Mouse (Mus musculus): ENCODE measurements around the gene Stx12. TPM values are rescaled to one million over a fixed set of nuclear protein-coding genes. Genes with fewer than 3 reads are reported as not detected.
"Not testable (repeated sequence)": the region's sequence is repeated elsewhere in the genome, so short reads cannot be mapped to it uniquely, and the experiment has no call there.

Stx12 gene
- polyA plus RNA-seq (2014; fragmentation: Nextera tagmentation; extraction: Ambion mirVana): 167 and 171 TPM in 2 replicates

- under 1% methylated on average over 62 of the region's 72 CpGs for WGBS
- ATAC-seq (ENCODE audit: low read depth): peak; percentile 97
- 0 out of 2 replicates have a peak, but pooled peaks cover 9% of the 10 kb centered on the region for H3K36me3 ChIP-seq (ENCODE audit: control insufficient read depth, insufficient read depth, low read length)
These were observed at the start of gene Stx12 for GRCm38 (mm10) chr4:132884064-132884843. Gene Stx12 (minus strand): TSS chr4:132884509.

GRCm38 (mm10) chr4:132932752-132933404, 48.6 kb upstream of the Stx12 start:
- 87% methylated on average over 4 of the region's 4 CpGs for WGBS
- Histone ChIP-seq H3K9ac (replicated peaks; ENCODE audit: low read depth, low read length) (no peak overlapping the region), H3K27me3 (ENCODE audit: control insufficient read depth, insufficient read depth, low read length) (no peaks in the 10 kb centered on the region), H3K9me3 (ENCODE audit: control insufficient read depth, low read length) (no peaks in the 10 kb centered on the region), H3K4me1 (ENCODE audit: control insufficient read depth, insufficient read depth, low read length) (no peaks in the 10 kb centered on the region), H3K4me3 (ENCODE audit: low read depth, low read length) (no peak overlapping the region), H3K27ac (ENCODE audit: low read depth, low read length) (no peak overlapping the region), H3K36me3 (ENCODE audit: control insufficient read depth, insufficient read depth, low read length) (no peaks in the 10 kb centered on the region), H3K4me2 (ENCODE audit: low read depth, low read length) (no peak overlapping the region)
- ATAC-seq (ENCODE audit: low read depth): no peak

More at GRCm38 (mm10) chr4:132884064-132884843, at the start of gene Stx12:
- Histone ChIP-seq H3K27ac (ENCODE audit: low read depth, low read length) (peak within 1 kb of the TSS; percentile 85), H3K4me3 (ENCODE audit: low read depth, low read length) (peak within 1 kb of the TSS; percentile 95), H3K9me3 (ENCODE audit: control insufficient read depth, low read length) (no peaks in the 10 kb centered on the region), H3K9ac (replicated peaks; ENCODE audit: low read depth, low read length) (peak within 1 kb of the TSS; percentile 85), H3K27me3 (ENCODE audit: control insufficient read depth, insufficient read depth, low read length) (no peaks in the 10 kb centered on the region), H3K4me1 (ENCODE audit: control insufficient read depth, insufficient read depth, low read length) (peaks cover 8% of the 10 kb centered on the region; the same call in 1 of the 2 replicates), H3K4me2 (ENCODE audit: low read depth, low read length) (peak within 1 kb of the TSS; percentile 93)

- WGBS: 7% methylated on average over 8 of the region's 8 CpGs
- no peaks in the 10 kb centered on the region for H3K27me3 ChIP-seq (ENCODE audit: control insufficient read depth, insufficient read depth, low read length)
- H3K9ac ChIP-seq (replicated peaks; ENCODE audit: low read depth, low read length): no peak overlapping the region
- H3K9me3 ChIP-seq (ENCODE audit: control insufficient read depth, low read length): no peaks in the 10 kb centered on the region
- no peaks in the 10 kb centered on the region for H3K4me1 ChIP-seq (ENCODE audit: control insufficient read depth, insufficient read depth, low read length)
- no peaks in the 10 kb centered on the region for H3K36me3 ChIP-seq (ENCODE audit: control insufficient read depth, insufficient read depth, low read length)
- no peak overlapping the region for H3K4me3 ChIP-seq (ENCODE audit: low read depth, low read length)
- ATAC-seq (ENCODE audit: low read depth): no peak
- no peak overlapping the region for H3K4me2 ChIP-seq (ENCODE audit: low read depth, low read length)
- H3K27ac ChIP-seq (ENCODE audit: low read depth, low read length): no peak overlapping the region
These were observed 46.5 kb upstream of the Stx12 start for GRCm38 (mm10) chr4:132930784-132931183.

DNA sequence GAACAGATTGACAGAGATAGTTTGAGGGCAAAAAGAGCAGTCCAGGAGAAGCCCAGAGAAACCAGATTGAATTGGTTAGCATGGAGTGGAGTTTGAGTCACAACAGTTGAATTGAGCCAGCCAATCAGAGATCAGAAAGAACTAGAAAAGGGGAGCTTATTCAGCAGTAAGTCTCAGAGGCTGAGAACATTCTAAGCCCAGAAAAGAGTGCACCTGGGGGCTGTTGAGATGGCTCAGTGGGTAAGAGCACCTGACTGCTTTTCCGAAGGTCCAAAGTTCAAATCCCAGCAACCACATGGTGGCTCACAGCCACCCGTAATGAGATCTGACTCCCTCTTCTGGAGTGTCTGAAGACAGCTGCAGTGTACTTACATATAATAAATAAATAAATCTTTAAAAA, 42.2 kb upstream of the Stx12 start:
- not testable (repeated sequence) for H3K36me3 ChIP-seq (ENCODE audit: control insufficient read depth, insufficient read depth, low read length); H3K27me3 ChIP-seq (ENCODE audit: control insufficient read depth, insufficient read depth, low read length); H3K27ac ChIP-seq (ENCODE audit: low read depth, low read length); H3K4me1 ChIP-seq (ENCODE audit: control insufficient read depth, insufficient read depth, low read length); H3K4me2 ChIP-seq (ENCODE audit: low read depth, low read length); ATAC-seq (ENCODE audit: low read depth); H3K9me3 ChIP-seq (ENCODE audit: control insufficient read depth, low read length); H3K4me3 ChIP-seq (ENCODE audit: low read depth, low read length); H3K9ac ChIP-seq (replicated peaks; ENCODE audit: low read depth, low read length)
- WGBS: 56% methylated on average over 2 of the region's 2 CpGs

GRCm38 (mm10) chr4:132922558-132923008, 38.3 kb upstream of the Stx12 start, which contains the start of gene Fam76a:
Gene Fam76a (minus strand): TSS chr4:132922558.
- peaks cover 2% of the 10 kb centered on the region; the same call in 1 of the 2 replicates for H3K36me3 ChIP-seq (ENCODE audit: control insufficient read depth, insufficient read depth, low read length)
- WGBS: under 1% methylated on average over 43 of the region's 53 CpGs
- peak within 1 kb of the TSS; percentile 89 for H3K27ac ChIP-seq (ENCODE audit: low read depth, low read length)

DNA sequence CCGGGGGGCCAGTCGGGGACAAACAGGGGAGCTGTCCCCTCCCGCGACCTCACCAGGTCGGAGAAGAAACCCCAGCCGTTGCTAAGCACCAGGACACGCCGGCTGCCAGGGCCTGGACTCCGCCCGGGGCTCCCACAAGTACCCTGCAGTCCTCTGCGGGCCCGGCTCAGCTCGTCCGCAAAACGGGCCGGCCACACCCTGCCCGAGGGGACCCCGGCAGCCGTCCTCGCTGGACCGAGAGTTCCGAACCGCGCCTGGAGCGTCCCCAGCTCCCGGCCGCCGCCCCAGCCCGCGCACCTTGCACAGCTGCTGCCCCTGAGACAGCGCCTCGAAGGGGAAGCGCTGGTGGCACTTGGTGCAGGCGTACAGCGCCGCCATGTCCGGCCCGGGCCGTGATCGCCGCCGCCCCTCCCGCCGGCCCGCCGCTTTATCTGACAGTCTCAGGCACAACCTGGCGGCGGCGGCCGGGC, 37.8 kb upstream of the Stx12 start:
- peak overlapping the region; percentile 89 for H3K27ac ChIP-seq (ENCODE audit: low read depth, low read length)
- H3K4me3 ChIP-seq (ENCODE audit: low read depth, low read length): peak overlapping the region; percentile 93
- H3K4me1 ChIP-seq (ENCODE audit: control insufficient read depth, insufficient read depth, low read length): peaks cover 5% of the 10 kb centered on the region
- no peaks in the 10 kb centered on the region for H3K27me3 ChIP-seq (ENCODE audit: control insufficient read depth, insufficient read depth, low read length)
- H3K36me3 ChIP-seq (ENCODE audit: control insufficient read depth, insufficient read depth, low read length): peaks cover 4% of the 10 kb centered on the region; the same call in 1 of the 2 replicates
- no peaks in the 10 kb centered on the region for H3K9me3 ChIP-seq (ENCODE audit: control insufficient read depth, low read length)
- H3K9ac ChIP-seq (replicated peaks; ENCODE audit: low read depth, low read length): peak overlapping the region; percentile 86
- H3K4me2 ChIP-seq (ENCODE audit: low read depth, low read length): peak overlapping the region; percentile 50
- ATAC-seq (ENCODE audit: low read depth): peak; percentile 62
- WGBS: under 1% methylated on average over 39 of the region's 50 CpGs

More at GRCm38 (mm10) chr4:132922558-132923008, 38.3 kb upstream of the Stx12 start, which contains the start of gene Fam76a:
- Histone ChIP-seq H3K9ac (replicated peaks; ENCODE audit: low read depth, low read length) (peak within 1 kb of the TSS; percentile 86), H3K4me3 (ENCODE audit: low read depth, low read length) (peak within 1 kb of the TSS; percentile 93), H3K9me3 (ENCODE audit: control insufficient read depth, low read length) (no peaks in the 10 kb centered on the region), H3K4me2 (ENCODE audit: low read depth, low read length) (peak within 1 kb of the TSS; percentile 82), H3K4me1 (ENCODE audit: control insufficient read depth, insufficient read depth, low read length) (peaks cover 5% of the 10 kb centered on the region), H3K27me3 (ENCODE audit: control insufficient read depth, insufficient read depth, low read length) (no peaks in the 10 kb centered on the region)
- ATAC-seq (ENCODE audit: low read depth): peak; percentile 99

DNA sequence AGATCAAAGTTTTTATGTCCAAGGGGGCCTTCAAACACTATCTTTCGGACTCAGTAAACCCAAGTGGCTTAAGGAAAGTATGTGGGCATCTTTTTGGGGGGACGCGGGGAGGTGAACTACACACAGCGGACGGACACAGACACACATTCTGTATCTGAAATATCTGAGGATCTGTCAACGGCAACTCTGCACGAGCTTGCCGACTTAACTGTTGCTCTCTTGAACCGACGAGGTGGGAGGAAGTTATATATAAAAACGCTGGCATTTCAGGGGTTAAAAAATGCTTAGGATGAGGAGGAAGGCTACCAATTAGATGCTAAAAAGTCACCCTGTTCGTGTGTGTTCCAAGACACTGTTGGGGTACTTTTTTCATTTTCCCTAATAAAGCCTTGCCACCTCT, 37.2 kb upstream of the Stx12 start:
- no peaks in the 10 kb centered on the region for H3K9me3 ChIP-seq (ENCODE audit: control insufficient read depth, low read length)
- no peak for ATAC-seq (ENCODE audit: low read depth)
- 44% methylated on average over 12 of the region's 12 CpGs for WGBS
- H3K27me3 ChIP-seq (ENCODE audit: control insufficient read depth, insufficient read depth, low read length): no peaks in the 10 kb centered on the region
- no peak overlapping the region for H3K27ac ChIP-seq (ENCODE audit: low read depth, low read length)
- H3K4me3 ChIP-seq (ENCODE audit: low read depth, low read length): peak overlapping the region; percentile 93
- H3K9ac ChIP-seq (replicated peaks; ENCODE audit: low read depth, low read length): peak overlapping the region; percentile 86
- peak overlapping the region; percentile 50 for H3K4me2 ChIP-seq (ENCODE audit: low read depth, low read length)
- H3K36me3 ChIP-seq (ENCODE audit: control insufficient read depth, insufficient read depth, low read length): peaks cover 6% of the 10 kb centered on the region; the same call in 1 of the 2 replicates
- peaks cover 5% of the 10 kb centered on the region for H3K4me1 ChIP-seq (ENCODE audit: control insufficient read depth, insufficient read depth, low read length)

- Histone ChIP-seq H3K9ac (replicated peaks; ENCODE audit: low read depth, low read length) (no peak overlapping the region), H3K36me3 (ENCODE audit: control insufficient read depth, insufficient read depth, low read length) (peaks cover 6% of the 10 kb centered on the region; the same call in 1 of the 2 replicates), H3K4me1 (ENCODE audit: control insufficient read depth, insufficient read depth, low read length) (peaks cover 5% of the 10 kb centered on the region), H3K4me2 (ENCODE audit: low read depth, low read length) (no peak overlapping the region), H3K27me3 (ENCODE audit: control insufficient read depth, insufficient read depth, low read length) (no peaks in the 10 kb centered on the region), H3K4me3 (ENCODE audit: low read depth, low read length) (no peak overlapping the region), H3K27ac (ENCODE audit: low read depth, low read length) (no peak overlapping the region), H3K9me3 (ENCODE audit: control insufficient read depth, low read length) (no peaks in the 10 kb centered on the region)
- ATAC-seq (ENCODE audit: low read depth): no peak
- 92% methylated on average over 4 of the region's 4 CpGs for WGBS
These were observed 35.9 kb upstream of the Stx12 start for GRCm38 (mm10) chr4:132920171-132920570.

Measured in neural tube, embryonic 14.5 days (tissue).